Mouse (Mus musculus) kidney, postnatal 0 days (tissue): ENCODE data around the gene Rdh8. TPM values are rescaled to one million over a fixed set of nuclear protein-coding genes. Genes with fewer than 3 reads are reported as not detected.

Experiments used
- ATAC-seq: fragments of 200-750 bp; cut with Nextera tagmentation; replicated peaks from 2 replicates; pipeline ENCODE4 v1.8.0; 2017; ENCODE audit warnings: low read depth, moderate number of reproducible peaks, moderate TSS enrichment, moderate library complexity; ENCODE audit not compliant: low FRiP score
- DNase-seq: peaks from one replicate; pipeline ENCODE4 v3.0.0-alpha.2; 2016; ENCODE audit warnings: low spot score
- H3K27ac ChIP-seq: fragments of 300-500 bp; sonication (generic); 2 replicates; pipeline ENCODE4 v1.5.1; 2014; ENCODE audit warnings: mild to moderate bottlenecking
- H3K27me3 ChIP-seq: fragments of 300-500 bp; sonication (generic); 2 replicates; pipeline ENCODE4 v1.6.1; 2014; ENCODE audit warnings: low read length, mixed read lengths; ENCODE audit not compliant: insufficient read depth
- H3K36me3 ChIP-seq: fragments of 300-500 bp; sonication (generic); 2 replicates; pipeline ENCODE4 v1.6.1; 2014; ENCODE audit warnings: low read length, mixed read lengths; ENCODE audit not compliant: insufficient read depth
- H3K4me1 ChIP-seq: fragments of 300-500 bp; sonication (generic); replicated peaks from 2 replicates; pipeline ENCODE4 v1.6.1; 2014; ENCODE audit warnings: antibody characterized with exemption, low read length, mixed read lengths; ENCODE audit not compliant: insufficient read depth
- H3K4me2 ChIP-seq: fragments of 300-500 bp; sonication (generic); 2 replicates; pipeline ENCODE4 v1.6.1; 2014; ENCODE audit warnings: mild to moderate bottlenecking, low read length, moderate library complexity, mixed read lengths
- H3K4me3 ChIP-seq: fragments of 300-500 bp; sonication (generic); replicated peaks from 2 replicates; pipeline ENCODE4 v1.5.1; 2014; ENCODE audit warnings: low read depth, low read length
- H3K9ac ChIP-seq: fragments of 300-500 bp; sonication (generic); 2 replicates; pipeline ENCODE4 v1.6.1; 2014; ENCODE audit warnings: low read depth, low read length
- H3K9me3 ChIP-seq: fragments of 300-500 bp; sonication (generic); replicated peaks from 2 replicates; pipeline ENCODE4 v1.6.1; 2016; ENCODE audit warnings: low read length, inconsistent platforms, mixed read lengths
- CTCF ChIP-seq: IDR thresholded peaks from 2 replicates; pipeline ENCODE4 v1.5.1; 2016; ENCODE audit warnings: antibody characterized with exemption, low read depth, mild to moderate bottlenecking, moderate library complexity
- WGBS: fragments of 180-500 bp; shearing (Covaris S2); extraction: QIAGEN DNeasy Blood & Tissue Kit; methylation state at CpG from one replicate; pipeline ENCODE4 v1.1.7; 2014; 5-methylcytosine and 5-hydroxymethylcytosine counted together
- polyA plus RNA-seq: library from polyadenylated mRNA; unstranded; fragments of >200 nt; fragmentation: Nextera tagmentation; extraction: Ambion mirVana; gene quantifications from 2 replicates; pipeline ENCODE4 v1.2.1, GENCODE M21; 2015

The Rdh8 gene
- not detected in 2 replicates for polyA plus RNA-seq

DNA sequence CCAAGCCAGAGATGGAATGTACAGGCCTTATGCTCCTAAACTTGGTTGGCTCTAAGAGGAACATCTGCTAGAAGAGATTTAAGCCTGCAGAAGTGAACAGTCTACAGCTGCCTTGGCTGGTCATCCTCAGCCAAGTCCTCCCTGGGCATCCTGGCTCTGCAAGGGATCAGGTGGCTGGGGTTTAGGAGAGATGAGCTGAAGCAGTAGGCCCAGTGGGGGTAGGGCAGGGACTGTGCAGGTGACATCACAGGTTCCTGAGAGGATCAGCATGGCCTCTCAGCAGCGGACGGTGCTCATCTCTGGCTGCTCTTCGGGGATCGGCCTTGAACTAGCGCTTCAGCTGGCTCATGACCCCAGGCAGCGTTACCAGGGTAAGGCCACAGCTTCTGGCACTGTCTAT is at the start of gene Rdh8:
Rdh8 (plus strand) TSS at position 268 of the 400 bp plus-strand sequence.
- H3K27ac ChIP-seq: no peak within 1 kb of the TSS
- H3K4me1 ChIP-seq: peaks cover 4% of the 10 kb centered on the region; the same call in 1 of the 2 replicates
- TF ChIP-seq CTCF: no peak
- no peaks in the 10 kb centered on the region for H3K27me3 ChIP-seq
- no peak for ATAC-seq
- no peak for DNase-seq
- H3K4me2 ChIP-seq: no peak within 1 kb of the TSS
- H3K9me3 ChIP-seq: no peaks in the 10 kb centered on the region
- H3K4me3 ChIP-seq: no peak within 1 kb of the TSS
- 81% methylated on average over 6 of the region's 6 CpGs for WGBS
- H3K36me3 ChIP-seq: no peaks in the 10 kb centered on the region
- no peak within 1 kb of the TSS for H3K9ac ChIP-seq

DNA sequence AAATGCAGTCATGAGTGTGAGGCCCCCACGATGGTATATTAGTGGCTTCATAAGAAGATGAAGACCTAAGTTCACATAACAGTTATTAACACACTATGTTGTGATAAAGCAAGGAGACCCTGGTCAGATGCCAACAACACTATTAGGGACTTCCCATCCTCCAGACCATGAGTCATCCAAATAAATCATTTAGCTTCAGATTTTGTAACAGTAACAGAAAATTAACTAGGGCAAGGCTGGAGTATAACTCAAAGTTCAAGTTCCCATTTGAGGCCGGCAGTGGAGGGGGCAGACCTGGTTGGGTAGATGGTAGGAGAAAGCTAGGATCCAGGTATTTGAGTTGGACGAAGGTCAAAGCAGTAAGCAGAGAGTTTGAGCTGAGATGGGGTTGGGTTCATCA is 37.0 kb upstream of the Rdh8 start:
- Histone ChIP-seq H3K9ac (no peak overlapping the region), H3K4me3 (no peak overlapping the region), H3K4me2 (no peak overlapping the region), H3K27me3 (no peaks in the 10 kb centered on the region), H3K36me3 (no peaks in the 10 kb centered on the region), H3K9me3 (no peaks in the 10 kb centered on the region; the same call in 1 of the 2 replicates), H3K4me1 (no peaks in the 10 kb centered on the region), H3K27ac (no peak overlapping the region)
- DNase-seq: no peak
- WGBS: 83% methylated on average over 3 of the region's 3 CpGs
- TF ChIP-seq CTCF: no peak
- ATAC-seq: no peak

DNA sequence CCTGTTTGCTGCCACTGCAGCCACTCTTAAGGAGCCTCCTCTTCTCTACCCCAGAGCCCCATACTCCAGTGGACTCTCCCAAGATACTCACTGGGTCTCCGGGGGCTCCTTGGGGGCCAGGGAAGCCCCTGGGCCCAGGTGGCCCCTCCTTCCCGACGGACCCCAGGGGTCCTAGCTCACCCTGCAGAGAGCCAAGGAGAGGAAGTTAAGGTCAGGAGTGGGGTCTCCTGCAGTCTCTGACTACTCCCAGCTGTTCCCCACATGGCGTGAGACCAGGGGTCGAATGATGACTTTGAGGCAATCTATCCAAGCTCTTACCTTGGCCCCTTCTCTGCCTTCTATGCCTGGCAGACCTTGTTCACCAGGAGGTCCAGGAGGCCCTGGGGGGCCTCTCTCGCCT is 33.2 kb upstream of the Rdh8 start:
- ATAC-seq: peak; percentile 40; the same call in 1 of the 2 replicates
- DNase-seq: peak; percentile 53
- no peak overlapping the region for H3K9ac ChIP-seq
- 33% methylated on average over 6 of the region's 6 CpGs for WGBS
- no peak overlapping the region for H3K4me3 ChIP-seq
- TF ChIP-seq CTCF: no peak
- H3K27ac ChIP-seq: no peak overlapping the region
- no peaks in the 10 kb centered on the region; the same call in 1 of the 2 replicates for H3K9me3 ChIP-seq
- H3K36me3 ChIP-seq: no peaks in the 10 kb centered on the region
- H3K4me2 ChIP-seq: no peak overlapping the region
- no peaks in the 10 kb centered on the region for H3K27me3 ChIP-seq
- 0 out of 2 replicates have a peak, but pooled peaks cover 3% of the 10 kb centered on the region for H3K4me1 ChIP-seq

DNA sequence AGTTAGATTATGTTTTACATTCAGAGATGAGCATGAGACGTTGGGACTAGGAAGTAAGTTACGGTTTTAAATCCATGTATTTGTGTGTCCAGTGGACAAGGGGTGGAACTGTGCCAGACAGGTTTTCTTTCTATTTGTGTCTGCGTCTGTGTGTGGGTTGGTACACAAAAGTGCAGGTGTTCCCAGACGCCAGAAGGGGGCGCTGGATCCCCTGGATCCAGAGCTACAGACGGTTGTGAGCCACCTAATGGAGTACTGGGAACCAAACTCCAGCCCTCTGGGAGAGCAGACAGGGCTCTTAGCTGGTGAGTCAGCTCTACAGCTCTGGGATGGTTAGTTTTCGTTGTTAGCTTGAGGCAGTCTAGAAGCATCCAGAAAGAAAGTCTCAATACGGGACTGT is 30.3 kb upstream of the Rdh8 start:
- H3K36me3 ChIP-seq: no peaks in the 10 kb centered on the region
- TF ChIP-seq CTCF: no peak
- H3K9me3 ChIP-seq: no peaks in the 10 kb centered on the region
- no peak for ATAC-seq
- no peak for DNase-seq
- no peaks in the 10 kb centered on the region for H3K27me3 ChIP-seq
- no peak overlapping the region for H3K4me3 ChIP-seq
- H3K27ac ChIP-seq: no peak overlapping the region
- H3K9ac ChIP-seq: no peak overlapping the region
- H3K4me2 ChIP-seq: no peak overlapping the region
- 0 out of 2 replicates have a peak, but pooled peaks cover 3% of the 10 kb centered on the region for H3K4me1 ChIP-seq
- 71% methylated on average over 8 of the region's 8 CpGs for WGBS

- Histone ChIP-seq H3K4me1 (0 out of 2 replicates have a peak, but pooled peaks cover 9% of the 10 kb centered on the region), H3K9ac (no peak overlapping the region), H3K4me2 (no peak overlapping the region), H3K36me3 (no peaks in the 10 kb centered on the region), H3K27ac (0 out of 2 replicates have a peak overlapping the region, but pooled peaks have one; percentile 25), H3K9me3 (no peaks in the 10 kb centered on the region), H3K4me3 (no peak overlapping the region), H3K27me3 (no peaks in the 10 kb centered on the region)
- no peak for ATAC-seq
- TF ChIP-seq CTCF: no peak
- WGBS: 75% methylated on average over 3 of the region's 4 CpGs
- DNase-seq: no peak
Observed at GRCm38 (mm10) chr9:20789651-20790050, 28.7 kb upstream of the Rdh8 start.

GRCm38 (mm10) chr9:20790345-20790744 is 28.0 kb upstream of the Rdh8 start:
- Histone ChIP-seq H3K4me2 (no peak overlapping the region), H3K4me1 (0 out of 2 replicates have a peak, but pooled peaks cover 9% of the 10 kb centered on the region), H3K9me3 (no peaks in the 10 kb centered on the region), H3K36me3 (no peaks in the 10 kb centered on the region), H3K4me3 (no peak overlapping the region), H3K27ac (no peak overlapping the region), H3K9ac (no peak overlapping the region), H3K27me3 (no peaks in the 10 kb centered on the region)
- no peak for TF ChIP-seq CTCF
- 63% methylated on average over 3 of the region's 3 CpGs for WGBS
- DNase-seq (no peak), ATAC-seq (peak; percentile 68)
